Mouse (Mus musculus) urinary bladder, adult 18-20 months (tissue): ENCODE data around the gene Pank4.

Experiments
- DNase-seq, 2 experiments: peaks; one replicate each; pipeline ENCODE4 v3.0.0; 2022; ENCODE audit warnings: low spot score in 2 of 2, mixed read lengths in 2 of 2

Gene Pank4

GRCm38 (mm10) chr4:154967173-154967572 lies 3.2 kb downstream of the Pank4 start:
- DNase-seq = no peak

- no peak for DNase-seq
These were observed 8.6 kb downstream of the Pank4 start for GRCm38 (mm10) chr4:154972546-154972945.

DNA sequence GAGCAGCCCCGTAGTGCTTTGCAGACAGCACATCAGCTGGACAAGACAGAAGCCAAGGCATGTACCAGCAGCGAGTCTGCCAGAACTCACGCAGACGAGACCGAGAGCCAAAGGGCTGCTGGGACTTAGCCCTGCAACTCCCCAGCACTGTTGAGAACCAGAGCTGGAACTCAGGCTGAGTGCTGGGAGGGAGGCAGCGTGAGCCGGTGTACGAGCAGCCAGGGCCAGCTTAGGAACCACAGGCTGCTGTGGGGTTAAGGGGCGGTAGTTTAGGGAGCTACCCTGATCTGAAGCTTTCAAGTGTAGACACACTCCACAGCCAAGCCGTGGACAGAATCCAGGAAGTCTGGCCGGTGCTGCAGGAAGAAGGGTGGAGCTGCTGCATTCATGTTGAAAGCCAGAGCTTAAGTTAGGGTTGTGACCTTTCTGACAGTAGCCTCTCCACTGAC lies 10.3 kb downstream of the Pank4 start:
- DNase-seq = no peak

DNA sequence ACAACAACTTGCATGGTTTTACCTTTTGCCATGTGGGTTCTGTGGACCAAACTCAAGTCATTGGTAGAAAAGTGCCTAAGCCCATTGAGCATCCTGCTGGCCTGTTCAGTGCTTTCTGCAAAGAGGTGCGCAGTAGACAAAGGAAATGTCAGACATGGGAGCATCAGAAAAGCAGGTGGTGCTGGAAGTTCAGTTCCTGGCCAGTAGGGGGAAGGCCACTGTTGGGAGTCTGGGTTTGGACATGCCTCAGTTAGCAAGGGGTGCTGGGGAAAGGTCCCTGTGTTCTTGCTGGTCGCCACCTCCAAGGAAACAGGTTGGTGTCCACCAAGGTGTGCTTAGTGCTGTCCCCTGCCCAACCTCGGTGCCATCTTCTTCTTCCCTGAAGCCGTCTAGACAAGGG lies 16.2 kb downstream of the Pank4 start:
- no peak for DNase-seq

DNA sequence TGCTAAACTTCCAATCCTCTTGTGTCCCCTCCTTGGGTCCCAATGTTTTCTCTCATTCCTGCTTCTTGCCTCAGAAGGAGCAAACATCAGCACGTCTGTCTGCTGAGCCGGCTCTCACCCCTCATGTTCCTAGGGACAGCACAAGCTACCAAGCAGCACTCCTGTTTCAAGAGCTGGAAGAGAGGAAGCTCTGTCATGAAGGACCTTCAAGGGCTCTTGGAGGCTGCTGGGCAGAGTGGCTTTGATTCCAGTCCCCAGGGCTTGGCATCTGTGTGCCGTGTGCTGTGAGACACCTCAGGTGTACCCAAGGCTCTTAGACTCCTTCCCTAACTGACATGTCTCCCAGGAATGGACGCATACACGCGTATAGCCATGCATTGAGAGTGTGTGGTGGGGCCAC lies 17.2 kb downstream of the Pank4 start:
- no peak for DNase-seq

DNA sequence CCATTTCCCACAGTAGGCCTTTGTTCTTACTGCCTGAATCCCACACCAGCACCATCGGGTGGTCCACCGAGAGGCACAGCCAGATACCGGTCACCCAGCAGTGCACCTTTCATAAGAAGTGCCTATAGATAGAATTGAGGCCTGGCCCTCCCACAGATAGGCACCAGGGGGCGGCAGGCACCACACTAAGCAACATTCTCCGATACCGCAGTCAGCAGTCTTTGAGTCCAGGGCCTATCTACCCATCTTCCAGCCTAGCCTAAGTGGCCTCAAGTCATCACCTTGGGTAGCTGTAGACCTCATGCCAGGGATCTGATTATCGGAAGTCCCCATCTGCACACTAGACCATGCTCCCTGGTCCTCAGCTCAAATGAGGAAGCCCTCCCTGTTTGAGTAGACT lies 17.6 kb downstream of the Pank4 start:
- DNase-seq = peak in 1 of 2 experiments; percentile 57

- DNase-seq = no peak
These were observed 18.6 kb downstream of the Pank4 start for GRCm38 (mm10) chr4:154982247-154983120.

- no peak for DNase-seq
These were observed 19.8 kb downstream of the Pank4 start for GRCm38 (mm10) chr4:154983767-154984166.

GRCm38 (mm10) chr4:154985151-154985777 lies 21.3 kb downstream of the Pank4 start:
- DNase-seq = no peak

GRCm38 (mm10) chr4:154986096-154986495 lies 22.2 kb downstream of the Pank4 start:
- DNase-seq = no peak

DNA sequence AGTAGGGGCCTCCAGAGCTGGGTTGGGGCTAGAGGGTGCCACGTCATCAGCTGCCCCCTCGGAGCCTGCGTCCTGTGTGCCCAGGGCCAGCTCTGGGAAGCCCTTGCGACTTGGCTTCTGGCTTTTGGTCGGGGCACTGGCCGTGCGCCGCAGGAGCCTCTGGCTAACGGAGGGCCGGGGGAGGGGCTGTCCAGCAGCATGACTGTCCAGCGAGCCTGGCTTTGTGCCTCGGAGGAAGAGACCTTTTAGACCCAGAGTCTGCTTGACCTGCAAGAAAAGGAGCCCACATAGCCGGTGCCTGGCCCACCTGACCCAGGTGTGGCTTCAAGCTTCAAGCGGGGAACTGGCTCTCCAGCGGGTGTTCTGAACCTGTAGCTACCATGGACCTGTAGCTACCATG lies 22.8 kb downstream of the Pank4 start:
- no peak for DNase-seq

DNA sequence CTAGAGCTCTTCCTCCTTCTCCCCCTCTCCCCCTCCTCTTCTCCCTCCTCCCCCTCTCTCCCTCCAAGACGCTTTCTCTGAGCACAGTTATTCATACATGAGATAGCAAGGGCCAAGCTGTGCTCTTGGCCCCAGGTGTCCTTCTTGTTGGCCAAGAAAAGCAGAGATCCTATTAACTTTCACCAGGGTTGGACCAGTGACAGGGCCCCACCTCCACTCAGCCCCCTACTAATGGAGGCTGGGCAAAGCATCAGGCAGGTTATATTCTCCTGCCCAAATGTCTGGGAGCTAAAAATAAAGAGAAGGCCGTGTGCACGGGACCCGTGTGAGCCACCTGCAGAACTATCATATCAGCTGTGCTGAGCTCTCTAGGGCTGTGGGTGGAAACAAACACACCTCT lies 31.0 kb downstream of the Pank4 start:
- no peak for DNase-seq

DNA sequence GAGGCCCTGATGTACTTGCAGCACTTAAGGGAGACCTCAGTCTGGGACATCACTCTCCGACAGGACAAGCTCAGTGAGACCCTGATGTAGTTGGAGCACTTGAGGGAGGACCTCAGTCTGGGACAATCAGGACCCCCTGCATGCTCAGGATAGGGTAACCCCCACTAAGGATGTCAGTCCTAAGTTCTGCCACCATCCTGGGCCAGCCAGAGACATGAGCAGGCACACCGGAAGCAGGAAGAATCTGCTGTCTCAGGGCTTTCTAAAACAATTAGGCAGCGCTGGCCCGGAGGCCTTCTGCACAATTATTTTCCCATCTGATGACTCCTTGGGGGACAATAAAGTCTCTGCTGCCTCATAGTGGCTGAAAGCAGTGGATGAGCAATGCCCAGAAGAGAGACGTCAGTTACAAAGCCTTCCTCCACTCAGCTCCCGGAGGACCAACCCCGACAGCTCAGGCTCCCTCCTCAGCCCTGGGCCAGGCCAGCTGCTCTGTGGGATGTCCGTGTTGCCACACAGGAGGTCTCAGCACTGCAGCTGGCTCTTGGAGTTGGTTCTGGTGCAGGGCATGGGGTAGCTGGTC lies 32.7 kb downstream of the Pank4 start:
- no peak for DNase-seq

DNA sequence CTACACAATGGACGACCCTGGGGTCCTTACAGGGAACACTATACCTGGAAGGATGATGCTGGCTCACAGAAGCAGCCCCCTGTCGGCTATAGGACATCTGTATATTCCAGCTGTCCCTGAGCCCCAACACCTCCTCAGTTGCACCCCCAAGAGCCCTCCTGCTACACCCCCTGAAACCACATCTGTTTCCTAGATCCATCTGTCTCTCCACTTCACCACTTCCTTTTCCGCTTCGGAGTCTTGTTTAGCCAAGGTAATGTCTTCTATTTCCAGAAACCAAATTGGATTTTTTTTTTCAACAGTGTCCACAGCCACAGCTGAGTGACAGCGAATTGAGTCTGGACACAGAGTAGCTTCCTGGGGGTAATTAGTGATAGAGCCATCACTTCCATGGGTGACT lies 35.5 kb downstream of the Pank4 start:
- DNase-seq = no peak

- DNase-seq = no peak
These were observed 41.4 kb downstream of the Pank4 start for GRCm38 (mm10) chr4:155005278-155005677.

DNA sequence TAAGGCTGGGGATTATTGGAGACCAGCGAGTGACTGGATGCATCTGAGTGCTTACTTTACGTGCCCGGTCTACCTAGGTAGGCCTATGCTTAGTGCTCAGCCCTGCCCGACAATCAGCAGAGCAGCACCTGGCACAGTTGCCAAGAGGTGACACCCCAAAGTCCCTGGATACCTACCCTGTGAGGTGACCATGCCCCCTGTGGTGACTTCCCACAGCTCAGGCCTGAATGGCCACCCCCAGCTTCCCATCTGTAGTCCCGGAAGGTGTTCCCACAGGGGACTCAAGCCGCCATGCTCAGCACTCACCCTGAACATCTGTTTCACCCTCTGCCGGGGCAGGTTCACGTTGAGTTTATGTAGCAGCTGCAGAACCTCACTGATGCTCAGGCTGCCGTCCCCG lies 42.4 kb downstream of the Pank4 start:
- no peak for DNase-seq

DNA sequence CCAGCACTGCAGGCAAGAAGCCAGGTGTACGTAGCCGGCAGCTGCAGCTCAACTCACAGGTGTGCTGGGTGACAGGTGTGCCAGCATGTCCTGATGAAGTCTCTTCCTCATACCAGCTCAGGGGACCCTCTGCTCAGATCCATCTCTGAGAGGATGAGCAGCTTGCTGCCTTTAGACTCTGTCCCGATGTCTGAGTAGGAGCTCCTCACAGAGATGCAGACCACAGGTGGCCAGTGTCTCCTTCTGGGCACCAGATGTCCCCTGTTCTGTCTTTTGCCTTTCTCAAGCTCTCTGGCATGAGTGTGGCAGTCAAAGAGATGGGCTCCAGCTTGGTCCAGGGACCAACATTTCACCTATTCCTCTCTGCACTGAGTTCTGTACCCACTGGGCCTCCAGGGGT lies 43.7 kb downstream of the Pank4 start:
- no peak for DNase-seq

DNA sequence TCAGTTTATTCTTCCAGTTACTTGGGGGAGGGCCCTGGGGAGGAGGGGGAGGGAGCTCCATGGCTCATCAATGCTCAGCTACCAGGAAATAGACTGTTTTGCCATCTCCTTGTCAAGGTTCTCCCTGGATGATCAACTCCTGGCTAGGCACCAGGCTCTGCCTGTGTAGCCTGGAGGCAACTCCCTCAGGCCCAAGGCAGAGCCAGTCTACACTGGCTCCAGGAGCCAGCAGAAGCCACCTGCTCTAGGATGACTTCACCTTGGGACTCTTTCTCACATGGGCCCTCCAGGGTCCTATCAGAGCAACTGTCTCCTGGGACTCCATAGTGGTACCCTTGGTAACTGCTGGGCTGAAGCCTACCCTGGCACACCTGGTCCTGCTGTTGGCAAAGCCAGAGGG lies 44.2 kb downstream of the Pank4 start:
- DNase-seq = no peak

GRCm38 (mm10) chr4:155009216-155009615 lies 45.3 kb downstream of the Pank4 start:
- no peak for DNase-seq

GRCm38 (mm10) chr4:155010870-155011269 lies 46.9 kb downstream of the Pank4 start:
- DNase-seq = no peak

- no peak for DNase-seq
These were observed 47.5 kb downstream of the Pank4 start for GRCm38 (mm10) chr4:155011312-155012025.

- no peak for DNase-seq
These were observed 48.2 kb downstream of the Pank4 start for GRCm38 (mm10) chr4:155012115-155012514.
